Mouse (Mus musculus) hindbrain, postnatal 0 days (tissue): ENCODE data around the gene Acad9. TPM values are rescaled to one million over a fixed set of nuclear protein-coding genes. Genes with fewer than 3 reads are reported as not detected.

Experiments used
- ATAC-seq: fragments of 200-750 bp; cut with Nextera tagmentation; 2 replicates; pipeline ENCODE4 v1.8.0; 2017; ENCODE audit warnings: mild to moderate bottlenecking, moderate TSS enrichment, moderate library complexity
- DNase-seq: peaks from one replicate; pipeline ENCODE4 v3.0.0-alpha.2; 2015; ENCODE audit warnings: low spot score
- H3K27ac ChIP-seq: fragments of 300-500 bp; sonication (generic); 2 replicates; pipeline ENCODE4 v1.5.1; 2014; ENCODE audit warnings: mild to moderate bottlenecking
- H3K27me3 ChIP-seq: fragments of 300-500 bp; sonication (generic); 2 replicates; pipeline ENCODE4 v1.6.1; 2014; ENCODE audit warnings: low read length, mixed read lengths; ENCODE audit not compliant: insufficient read depth
- H3K36me3 ChIP-seq: fragments of 300-500 bp; sonication (generic); 2 replicates; pipeline ENCODE4 v1.6.1; 2014; ENCODE audit warnings: low read length, mixed read lengths; ENCODE audit not compliant: insufficient read depth
- H3K4me1 ChIP-seq: fragments of 300-500 bp; sonication (generic); 2 replicates; pipeline ENCODE4 v1.6.1; 2014; ENCODE audit warnings: antibody characterized with exemption, low read length, mixed read lengths; ENCODE audit not compliant: insufficient read depth
- H3K4me2 ChIP-seq: fragments of 300-500 bp; sonication (generic); 2 replicates; pipeline ENCODE4 v1.6.1; 2014; ENCODE audit warnings: low read depth, mild to moderate bottlenecking, low read length, moderate library complexity, mixed read lengths
- H3K4me3 ChIP-seq: fragments of 300-500 bp; sonication (generic); 2 replicates; pipeline ENCODE4 v1.5.1; 2014; ENCODE audit warnings: low read length
- H3K9ac ChIP-seq: fragments of 300-500 bp; sonication (generic); replicated peaks from 2 replicates; pipeline ENCODE4 v1.6.1; 2014; ENCODE audit warnings: mild to moderate bottlenecking, low read length, moderate library complexity, mixed read lengths
- H3K9me3 ChIP-seq: fragments of 300-500 bp; sonication (generic); 2 replicates; pipeline ENCODE4 v1.6.1; 2016; ENCODE audit warnings: low read length, mixed read lengths
- CTCF ChIP-seq: IDR thresholded peaks from 2 replicates; pipeline ENCODE4 v1.5.1; 2016; ENCODE audit warnings: antibody characterized with exemption, control low read depth, low read depth
- WGBS: fragments of 180-500 bp; shearing (Covaris S2); extraction: QIAGEN DNeasy Blood & Tissue Kit; methylation state at CpG from one replicate; pipeline ENCODE4 v1.1.7; 2014; 5-methylcytosine and 5-hydroxymethylcytosine counted together
- polyA plus RNA-seq: library from polyadenylated mRNA; unstranded; fragments of >200 nt; fragmentation: Nextera tagmentation; extraction: Ambion mirVana; gene quantifications from 2 replicates; pipeline ENCODE4 v1.2.1, GENCODE M21; 2015
- total RNA-seq: library from RNA; depleted of rRNA; stranded (reverse); fragments of >200 nt; gene quantifications from 2 replicates; pipeline ENCODE4 v1.2.3, GENCODE M21; 2014

Gene Acad9
- total and polyA plus RNA-seq, 2 experiments from 2014 or later: 51.8 to 69.6 TPM

GRCm38 (mm10) chr3:36071047-36071446, 5.3 kb downstream of the Acad9 start:
- no peak overlapping the region for H3K4me3 ChIP-seq
- ATAC-seq (no peak), DNase-seq (no peak)
- 86% methylated on average over 5 of the region's 5 CpGs for WGBS
- H3K27me3 ChIP-seq: no peaks in the 10 kb centered on the region
- no peak overlapping the region for H3K4me2 ChIP-seq
- no peak overlapping the region for H3K27ac ChIP-seq
- no peak for TF ChIP-seq CTCF
- no peak overlapping the region for H3K9ac ChIP-seq
- no peaks in the 10 kb centered on the region for H3K9me3 ChIP-seq
- H3K4me1 ChIP-seq: peaks cover 13% of the 10 kb centered on the region; the same call in 1 of the 2 replicates
- peaks cover 33% of the 10 kb centered on the region for H3K36me3 ChIP-seq

GRCm38 (mm10) chr3:36074231-36074630, 8.5 kb downstream of the Acad9 start:
- Histone ChIP-seq H3K9ac (no peak overlapping the region), H3K4me2 (no peak overlapping the region), H3K27me3 (no peaks in the 10 kb centered on the region), H3K9me3 (no peaks in the 10 kb centered on the region), H3K36me3 (peaks cover 62% of the 10 kb centered on the region), H3K4me1 (no peaks in the 10 kb centered on the region), H3K4me3 (no peak overlapping the region), H3K27ac (no peak overlapping the region)
- no peak for ATAC-seq
- no peak for DNase-seq
- TF ChIP-seq CTCF: no peak
- 99% methylated on average over 6 of the region's 6 CpGs for WGBS

- H3K27me3 ChIP-seq: no peaks in the 10 kb centered on the region
- no peak overlapping the region for H3K27ac ChIP-seq
- no peak overlapping the region for H3K9ac ChIP-seq
- DNase-seq (no peak), ATAC-seq (no peak)
- H3K4me1 ChIP-seq: no peaks in the 10 kb centered on the region
- no peak for TF ChIP-seq CTCF
- H3K4me2 ChIP-seq: no peak overlapping the region
- H3K36me3 ChIP-seq: peaks cover 73% of the 10 kb centered on the region
- H3K4me3 ChIP-seq: no peak overlapping the region
- H3K9me3 ChIP-seq: no peaks in the 10 kb centered on the region
- 95% methylated on average over 6 of the region's 6 CpGs for WGBS
These were observed 9.7 kb downstream of the Acad9 start for GRCm38 (mm10) chr3:36075466-36075865.

- 95% methylated on average over 3 of the region's 3 CpGs for WGBS
These were observed 11.6 kb downstream of the Acad9 start for GRCm38 (mm10) chr3:36077386-36077785.

GRCm38 (mm10) chr3:36079886-36080285, 14.1 kb downstream of the Acad9 start:
- ATAC-seq (no peak), DNase-seq (no peak)
- H3K27me3 ChIP-seq: no peaks in the 10 kb centered on the region
- 91% methylated on average over 5 of the region's 5 CpGs for WGBS
- TF ChIP-seq CTCF: no peak
- no peak overlapping the region for H3K4me3 ChIP-seq
- H3K4me1 ChIP-seq: no peaks in the 10 kb centered on the region
- no peak overlapping the region for H3K9ac ChIP-seq
- no peaks in the 10 kb centered on the region for H3K9me3 ChIP-seq
- H3K36me3 ChIP-seq: peaks cover 89% of the 10 kb centered on the region
- H3K4me2 ChIP-seq: no peak overlapping the region
- no peak overlapping the region for H3K27ac ChIP-seq

More at GRCm38 (mm10) chr3:36077386-36077785, 11.6 kb downstream of the Acad9 start:
- no peak for TF ChIP-seq CTCF
- H3K4me3 ChIP-seq: no peak overlapping the region
- no peaks in the 10 kb centered on the region for H3K27me3 ChIP-seq
- no peak overlapping the region for H3K27ac ChIP-seq
- H3K9ac ChIP-seq: no peak overlapping the region
- DNase-seq (no peak), ATAC-seq (no peak)
- no peak overlapping the region for H3K4me2 ChIP-seq
- peaks cover 85% of the 10 kb centered on the region for H3K36me3 ChIP-seq
- H3K4me1 ChIP-seq: no peaks in the 10 kb centered on the region
- H3K9me3 ChIP-seq: no peaks in the 10 kb centered on the region

GRCm38 (mm10) chr3:36080741-36081140, 15.0 kb downstream of the Acad9 start:
- Histone ChIP-seq H3K36me3 (peaks cover 90% of the 10 kb centered on the region), H3K9me3 (no peaks in the 10 kb centered on the region), H3K9ac (no peak overlapping the region), H3K27ac (no peak overlapping the region), H3K4me1 (no peaks in the 10 kb centered on the region), H3K27me3 (no peaks in the 10 kb centered on the region), H3K4me2 (no peak overlapping the region), H3K4me3 (no peak overlapping the region)
- no peak for DNase-seq
- no peak for TF ChIP-seq CTCF
- WGBS: 94% methylated on average over 5 of the region's 5 CpGs
- ATAC-seq: no peak

GRCm38 (mm10) chr3:36082843-36083242, 17.1 kb downstream of the Acad9 start:
- no peak overlapping the region for H3K4me2 ChIP-seq
- ATAC-seq (no peak), DNase-seq (no peak)
- H3K9ac ChIP-seq: no peak overlapping the region
- H3K27ac ChIP-seq: no peak overlapping the region
- no peak for TF ChIP-seq CTCF
- H3K4me1 ChIP-seq: no peaks in the 10 kb centered on the region
- no peaks in the 10 kb centered on the region for H3K9me3 ChIP-seq
- H3K36me3 ChIP-seq: peaks cover 85% of the 10 kb centered on the region
- WGBS: 98% methylated on average over 4 of the region's 4 CpGs
- H3K27me3 ChIP-seq: no peaks in the 10 kb centered on the region
- H3K4me3 ChIP-seq: no peak overlapping the region
